Mouse (Mus musculus): ENCODE results near the gene Dcps.
A peak's percentile ranks its signal among the peaks of the same experiment; 100 is the strongest.

Dcps gene

GRCm38 (mm10) chr9:35131637-35132397, 44.0 kb downstream of the Dcps start:
- DNase-seq = no peak

GRCm38 (mm10) chr9:35128995-35129418, 46.9 kb downstream of the Dcps start:
- peak in 1 of 2 experiments; percentile 47 for DNase-seq

DNA sequence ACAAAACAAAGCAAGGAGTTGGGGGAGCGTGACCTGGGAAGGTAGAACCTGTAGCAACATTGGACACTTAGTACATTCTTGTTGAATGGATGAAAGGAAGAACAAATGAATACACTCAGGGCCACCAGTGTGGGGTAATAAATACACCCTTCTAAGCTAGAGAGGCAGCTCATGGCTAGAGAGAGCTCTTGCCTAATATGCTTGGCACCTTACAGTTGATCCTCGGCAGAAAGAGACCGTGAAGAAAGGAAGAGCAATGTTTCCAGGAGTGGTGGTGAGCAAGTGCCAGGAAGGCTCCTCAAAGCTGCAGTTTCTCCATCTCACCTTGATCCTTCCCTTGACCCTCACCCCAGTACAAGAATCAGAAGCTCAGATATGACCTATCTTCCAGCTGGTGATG, 47.3 kb downstream of the Dcps start:
- peak in 1 of 2 experiments; percentile 58 for DNase-seq

GRCm38 (mm10) chr9:35127561-35127960, 48.3 kb downstream of the Dcps start:
- no peak for DNase-seq

- DNase-seq = peak; percentile 69 to 82
These were observed 48.7 kb downstream of the Dcps start for GRCm38 (mm10) chr9:35127147-35127546.

- no peak for DNase-seq
These were observed 51.2 kb downstream of the Dcps start for GRCm38 (mm10) chr9:35124678-35124955.

DNA sequence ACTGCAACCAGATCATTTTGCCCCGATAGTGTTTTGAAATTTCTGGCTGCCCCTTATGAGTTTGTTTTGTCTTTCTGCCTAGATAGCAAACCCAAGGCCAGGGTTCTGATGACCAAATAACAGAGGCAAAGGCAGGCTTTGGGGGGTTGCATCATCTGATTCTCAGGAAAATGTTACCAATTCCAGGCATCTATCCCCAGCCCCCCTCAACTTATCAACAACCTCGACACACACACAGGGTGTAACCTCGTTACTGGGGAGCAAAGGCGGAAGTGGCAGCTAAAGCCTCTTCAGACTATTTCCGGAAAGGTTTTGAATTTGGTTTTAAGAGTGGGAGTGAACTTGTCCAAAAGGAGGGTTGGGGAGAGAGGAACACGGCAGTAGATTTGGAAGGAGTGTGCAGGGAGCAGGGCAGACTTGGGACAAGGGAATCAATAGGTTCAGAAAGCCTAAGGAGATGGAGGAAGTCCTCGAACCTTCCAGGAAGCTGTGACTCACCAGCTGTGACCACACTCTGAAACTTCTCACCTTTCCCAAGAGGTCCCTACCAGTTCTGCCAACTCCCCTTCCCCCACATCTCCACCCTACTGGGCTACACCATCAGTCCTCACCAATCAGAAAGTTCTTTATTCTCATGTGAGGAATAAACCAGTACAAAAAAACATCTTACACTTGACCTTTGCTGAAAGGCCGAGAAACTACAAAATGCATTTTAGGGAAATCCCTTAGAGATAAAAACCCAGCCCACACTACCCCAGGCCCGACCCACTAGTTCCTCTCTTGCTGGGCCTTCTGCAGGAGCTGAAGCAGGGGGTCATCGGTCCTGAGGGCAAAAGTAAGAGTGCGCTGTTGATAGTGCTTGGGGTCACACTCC, 51.8 kb downstream of the Dcps start:
- DNase-seq = peak; percentile 77 to 86

GRCm38 (mm10) chr9:35123456-35123803, 52.4 kb downstream of the Dcps start:
- peak; percentile 50 to 64 for DNase-seq

GRCm38 (mm10) chr9:35122551-35123266, 53.2 kb downstream of the Dcps start:
- DNase-seq = no peak

GRCm38 (mm10) chr9:35119168-35119567, 56.7 kb downstream of the Dcps start, which contains the start of gene St3gal4:
Gene St3gal4, minus strand, starts transcription at chr9:35119268.
- DNase-seq = no peak

DNA sequence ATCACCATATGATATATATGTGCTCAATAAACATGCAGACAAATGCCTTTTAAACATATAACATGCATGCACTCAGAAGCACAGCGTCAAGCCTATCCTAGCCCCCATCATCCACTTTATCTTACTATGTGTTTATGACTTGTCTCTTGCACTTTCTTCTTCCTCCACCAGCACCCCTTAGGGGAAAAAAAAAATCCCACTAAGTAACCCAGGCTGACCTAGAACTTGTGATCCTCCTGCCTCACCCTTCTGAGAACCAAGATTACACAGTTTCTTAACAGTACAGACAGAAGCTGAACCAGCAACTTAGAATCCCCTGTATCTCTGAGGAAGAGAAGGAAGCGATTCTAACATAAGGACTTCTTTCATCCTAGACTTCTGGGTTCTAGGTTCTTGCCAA, 57.3 kb downstream of the Dcps start:
- no peak for DNase-seq

- peak; percentile 61 to 67 for DNase-seq
These were observed 58.2 kb downstream of the Dcps start for GRCm38 (mm10) chr9:35117384-35118295.

DNA sequence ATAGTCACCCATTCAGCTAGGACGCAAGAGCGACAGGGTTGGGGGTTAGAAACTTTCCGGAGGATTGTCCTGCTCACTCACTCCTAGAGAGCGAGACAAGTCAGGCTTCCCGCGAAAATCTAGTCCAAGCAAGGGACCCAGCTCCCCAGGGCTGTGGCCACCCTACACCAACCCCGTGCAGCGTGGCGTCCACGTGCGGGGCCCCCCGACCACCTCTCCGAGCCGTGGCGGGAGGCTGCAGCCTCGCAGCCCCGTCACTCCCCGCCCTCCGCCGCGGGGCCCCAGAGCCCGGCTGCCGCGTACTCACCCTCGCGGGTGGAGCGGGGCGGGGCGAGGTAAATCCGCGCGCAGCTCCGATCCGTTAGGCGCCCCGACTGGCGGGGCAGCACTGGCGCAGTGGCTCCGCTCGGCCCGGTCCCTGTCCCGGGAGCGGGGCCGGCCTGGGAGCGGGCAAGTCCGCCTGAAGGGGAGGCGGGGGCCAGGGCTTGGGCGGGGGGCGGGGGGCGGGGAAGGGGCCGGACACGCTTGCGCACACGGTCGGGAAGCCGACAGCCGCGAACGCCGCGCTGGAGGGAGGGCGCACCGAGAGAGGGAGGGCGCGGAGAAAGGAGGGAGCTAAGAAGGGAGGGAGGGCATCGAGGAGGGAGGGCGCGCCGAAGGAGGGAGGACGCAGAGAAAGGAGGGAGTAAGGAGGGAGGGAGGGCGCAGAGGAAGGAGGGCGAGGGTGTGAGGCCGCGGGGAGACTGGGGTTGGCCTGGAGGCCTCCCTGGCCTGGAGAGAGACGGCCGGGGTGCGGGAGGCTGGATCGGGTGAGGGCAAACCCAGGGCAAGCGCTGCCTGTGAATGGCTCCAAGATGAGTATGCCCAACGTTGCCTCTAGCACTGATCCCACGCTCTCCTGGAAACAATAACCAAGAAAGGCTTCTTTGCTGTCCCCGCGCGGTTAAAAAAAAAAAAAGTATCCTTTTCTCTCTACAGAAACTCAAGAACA, 59.2 kb downstream of the Dcps start:
- peak; percentile 85 to 88 for DNase-seq

- DNase-seq = no peak
These were observed 60.1 kb downstream of the Dcps start for GRCm38 (mm10) chr9:35115804-35116203.

DNA sequence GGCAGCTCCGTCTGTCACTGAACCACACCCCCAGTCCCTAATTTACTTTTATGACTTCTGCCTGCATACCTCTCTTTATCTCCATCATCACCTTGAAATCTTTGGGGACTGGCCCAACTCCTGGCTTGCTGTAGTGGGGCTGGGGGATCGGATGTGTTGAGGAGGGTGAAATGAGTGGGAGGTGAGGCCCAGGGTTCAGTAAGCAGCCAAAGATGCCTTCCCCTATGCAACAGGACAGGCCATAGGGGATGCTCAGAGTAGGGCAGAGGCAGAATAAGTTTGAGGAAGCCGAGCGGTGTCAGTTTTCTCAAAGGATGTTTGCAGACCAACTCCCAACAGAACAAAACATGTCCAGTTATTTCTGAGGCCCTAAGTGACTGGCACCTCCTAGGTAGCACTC, 60.6 kb downstream of the Dcps start:
- peak in 1 of 2 experiments; percentile 4 for DNase-seq

DNA sequence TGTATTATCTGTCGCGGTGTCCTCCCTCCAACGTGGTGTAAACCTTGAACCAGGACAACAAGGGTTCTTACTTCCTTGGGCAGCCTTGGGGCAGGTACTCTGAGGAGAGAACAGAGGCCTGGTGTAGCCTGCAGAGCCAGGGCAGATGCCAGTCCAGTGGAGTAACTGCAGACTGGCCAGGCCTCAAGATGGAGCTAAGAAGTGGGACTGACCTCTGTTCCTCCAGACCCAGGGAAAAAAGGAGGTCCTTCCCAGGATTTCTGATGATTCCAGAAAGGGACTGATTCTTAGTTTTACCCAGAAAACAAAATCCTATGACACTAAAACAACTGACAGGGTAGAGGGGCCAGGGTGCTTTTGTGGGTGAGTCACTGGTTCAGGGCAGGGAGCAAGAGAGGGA, 61.6 kb downstream of the Dcps start:
- peak in 1 of 2 experiments; percentile 3 for DNase-seq

GRCm38 (mm10) chr9:35111941-35112595, 63.8 kb downstream of the Dcps start:
- DNase-seq = peak; percentile 58 to 70

DNA sequence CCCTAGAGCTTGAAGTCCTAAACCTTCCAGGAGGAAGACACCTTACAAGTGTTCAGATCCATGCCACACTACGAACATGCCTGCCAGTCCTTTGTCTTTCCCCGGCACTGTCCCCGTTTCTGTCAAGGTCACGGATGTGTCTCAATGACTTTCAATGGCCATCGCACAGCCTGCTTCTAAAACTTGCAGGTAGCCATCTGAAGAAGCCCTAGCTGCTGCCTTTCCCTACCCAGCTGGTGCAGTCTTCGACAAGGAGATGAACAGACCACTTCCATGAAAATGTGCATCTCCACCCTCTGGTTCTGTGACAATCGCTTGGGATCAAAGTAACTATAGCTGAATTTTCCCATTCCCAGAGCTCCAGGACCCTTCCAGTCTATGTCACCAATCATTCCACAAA, 64.4 kb downstream of the Dcps start:
- peak in 1 of 2 experiments; percentile 2 for DNase-seq

GRCm38 (mm10) chr9:35110567-35110966, 65.3 kb downstream of the Dcps start:
- peak in 1 of 2 experiments; percentile 3 for DNase-seq

- DNase-seq = peak in 1 of 2 experiments; percentile 3
These were observed 65.8 kb downstream of the Dcps start for GRCm38 (mm10) chr9:35110051-35110450.
